Mouse (Mus musculus) granulocyte monocyte progenitor cell, adult 5-6 weeks (primary cell): ENCODE results near the gene Dixdc1. TPM values are rescaled to one million over a fixed set of nuclear protein-coding genes. Genes with fewer than 3 reads are reported as not detected.
A peak's percentile ranks its signal among the peaks of the same experiment; 100 is the strongest.

ENCODE experiments used
- ATAC-seq: replicated peaks from 2 replicates; pipeline ENCODE4 v1.8.0; 2016; ENCODE audit warnings: mild to moderate bottlenecking, moderate TSS enrichment, inconsistent platforms; ENCODE audit not compliant: poor library complexity, severe bottlenecking
- total RNA-seq, 2 experiments: library from RNA; stranded (forward) in 1 of 2; stranded (reverse) in 1 of 2; fragments of 200-712, 200-1000 nt in 1 of 2; fragments of >200 nt in 1 of 2; fragmentation: Nextera tagmentation in 1 of 2; gene quantifications; 2 replicates each; pipeline ENCODE4 v1.2.3; 2014 to 2017

Gene Dixdc1
- 0.11 and 0.82 TPM in 2 replicates for total RNA-seq (2014; fragmentation: Nextera tagmentation)
- 0.10 and 0.39 TPM in 2 replicates for total RNA-seq (2017)

GRCm38 (mm10) chr9:50738914-50739870 lies at the start of gene Dixdc1:
TSS of gene Dixdc1 (minus strand) at chr9:50739517.
- peak; percentile 99 for ATAC-seq

GRCm38 (mm10) chr9:50782155-50782554 lies 42.8 kb upstream of the Dixdc1 start:
- ATAC-seq = peak; percentile 82

- no peak for ATAC-seq
Observed at GRCm38 (mm10) chr9:50776162-50776760, 36.9 kb upstream of the Dixdc1 start.

- no peak for ATAC-seq
Observed at GRCm38 (mm10) chr9:50775662-50776126, 36.4 kb upstream of the Dixdc1 start.

- peak; percentile 68 for ATAC-seq
Observed at GRCm38 (mm10) chr9:50774991-50775612, 35.8 kb upstream of the Dixdc1 start, which contains the start of the genes Alg9 and 1110032A03Rik. TSS of gene Alg9 (plus strand) at chr9:50775019. TSS of gene 1110032A03Rik (minus strand) at chr9:50775520.

DNA sequence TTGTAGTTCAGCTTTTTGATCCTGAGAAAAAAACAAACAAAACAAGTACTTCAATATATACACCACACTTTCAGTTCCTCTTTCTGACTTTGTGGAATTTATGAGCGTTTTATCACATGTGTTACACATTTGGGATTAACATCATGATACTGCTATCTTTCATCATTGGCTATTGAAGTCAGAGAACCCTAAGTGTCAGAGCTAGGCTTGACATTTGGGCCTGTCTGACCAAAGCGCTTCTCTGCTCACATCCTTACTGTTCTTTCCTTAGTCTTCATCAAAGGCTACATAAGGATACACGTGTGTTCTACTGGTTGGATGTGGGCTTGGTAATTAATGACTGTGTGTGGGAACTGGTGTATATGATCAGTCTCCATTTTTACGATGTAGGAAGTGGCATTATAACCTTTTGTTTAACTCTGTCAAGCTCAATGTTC lies 34.7 kb upstream of the Dixdc1 start:
- peak; percentile 83 for ATAC-seq

DNA sequence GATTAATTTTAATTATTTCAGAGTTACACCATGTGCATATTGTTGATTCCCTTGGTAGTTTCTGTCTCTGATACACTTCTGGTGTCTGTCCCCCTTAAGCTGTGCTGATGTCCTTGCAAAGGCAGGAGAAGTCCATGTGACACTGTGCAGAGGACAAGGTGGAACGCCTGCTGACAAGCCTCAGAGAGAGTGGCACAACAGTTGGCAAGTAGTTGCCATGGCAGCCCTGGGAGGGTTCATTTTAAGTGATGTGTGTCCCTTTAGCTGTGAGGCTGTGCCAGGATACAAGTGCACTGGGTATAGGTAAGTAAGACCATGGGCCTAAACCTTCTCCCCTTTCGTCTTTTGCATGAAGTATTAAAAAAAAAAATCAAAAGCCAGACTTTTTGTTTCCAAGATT lies 30.7 kb upstream of the Dixdc1 start:
- no peak for ATAC-seq

GRCm38 (mm10) chr9:50768107-50769002 lies 29.0 kb upstream of the Dixdc1 start, which contains the start of gene Fdxacb1:
TSS of gene Fdxacb1 (plus strand) at chr9:50768236.
- peak; percentile 97 for ATAC-seq

- ATAC-seq = 0 out of 2 replicates have a peak, but pooled peaks have one; percentile 8
Observed at GRCm38 (mm10) chr9:50767531-50768106, 28.3 kb upstream of the Dixdc1 start.

DNA sequence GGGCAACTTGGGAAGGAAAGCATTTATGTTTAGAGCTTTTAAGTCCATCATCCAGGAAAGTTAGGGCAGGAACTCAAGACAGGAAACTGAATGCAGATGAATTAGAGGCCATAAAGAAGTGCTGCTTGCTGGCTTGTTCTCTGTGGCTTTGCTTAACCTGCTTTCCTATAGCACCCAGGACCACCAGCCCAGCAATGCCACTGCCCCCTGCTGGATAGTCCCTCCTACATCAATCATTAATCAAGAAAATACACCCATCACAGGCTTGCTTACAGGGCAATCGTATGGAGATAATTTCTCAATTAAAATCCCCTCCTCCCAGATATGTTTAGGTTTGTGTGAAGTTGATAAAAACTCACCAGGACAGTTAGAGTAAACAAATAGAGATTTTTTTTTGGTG lies 24.0 kb upstream of the Dixdc1 start:
- ATAC-seq = no peak

- ATAC-seq = peak; percentile 96
Observed at GRCm38 (mm10) chr9:50761520-50762243, 22.4 kb upstream of the Dixdc1 start.

DNA sequence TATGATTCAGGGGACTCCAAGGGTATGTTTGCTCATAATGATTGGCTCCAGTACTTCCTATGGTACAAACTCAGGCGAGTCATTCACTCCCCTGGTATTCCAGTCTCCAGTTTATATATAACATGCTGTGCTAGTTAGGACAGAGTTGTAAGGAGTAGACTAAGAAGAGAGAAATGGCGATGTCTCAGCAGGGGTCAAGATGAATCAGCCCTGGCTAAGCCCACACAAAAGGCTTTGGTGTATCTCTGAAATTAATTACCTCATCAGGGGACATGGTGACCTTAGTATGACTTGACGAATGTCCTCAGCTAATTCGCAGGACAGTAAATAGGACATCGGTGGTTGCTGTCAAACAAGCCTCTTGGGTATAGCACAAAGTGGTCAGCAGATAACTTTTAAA lies 17.4 kb upstream of the Dixdc1 start:
- ATAC-seq = no peak

GRCm38 (mm10) chr9:50753947-50754346 lies 14.6 kb upstream of the Dixdc1 start:
- ATAC-seq = no peak

- no peak for ATAC-seq
Observed at GRCm38 (mm10) chr9:50752784-50753615, 13.7 kb upstream of the Dixdc1 start.

GRCm38 (mm10) chr9:50752054-50752602 lies 12.8 kb upstream of the Dixdc1 start, which contains the start of gene Hspb2:
TSS of gene Hspb2 (minus strand) at chr9:50752354.
- ATAC-seq = no peak

DNA sequence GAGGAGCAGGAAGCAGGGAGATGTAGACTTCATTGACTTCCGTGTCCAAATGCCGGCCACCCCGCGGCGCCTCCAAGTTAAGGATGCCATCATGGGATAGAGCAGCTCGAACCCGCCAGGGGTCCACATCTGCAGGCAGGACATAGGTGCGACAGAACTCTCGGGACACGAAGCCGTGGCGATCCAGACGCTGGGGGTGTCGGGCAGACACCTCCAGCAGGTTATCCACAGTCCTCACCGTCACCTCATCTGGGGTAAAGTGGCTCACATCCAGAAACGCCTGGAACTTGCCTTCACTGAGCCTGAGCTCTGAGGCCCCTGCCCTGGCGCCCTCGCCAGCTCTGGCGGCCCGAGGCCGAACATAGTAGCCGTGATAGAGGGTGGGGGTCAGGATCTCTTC lies 12.0 kb upstream of the Dixdc1 start, which contains the start of gene Cryab:
Gene Cryab (plus strand): TSS at position 3 of the 400 bp plus-strand sequence.
- no peak for ATAC-seq

- no peak for ATAC-seq
Observed at GRCm38 (mm10) chr9:50750706-50751105, 11.4 kb upstream of the Dixdc1 start.
